10 mouse cellular contexts compared by ENCODE assay signal in genomic region chr6:54478646-54479324, GRCm38 (mm10). TPM values are rescaled to one million over a fixed set of nuclear protein-coding genes. Genes with fewer than 3 reads are reported as not detected.
A peak's percentile ranks its signal among the peaks of the same experiment; 100 is the strongest.
DNase-seq lines count a peak whose midpoint lies in the region; ATAC-seq and TF ChIP-seq lines count a peak whose summit lies in the region.
"Had no signal": no experiment of that assay in that cellular context is flagged by ENCODE, and none has a peak within 500 bp of the region (broad histone marks: within the 10 kb centered on the region; RNA-seq: fewer than 3 reads in every experiment).

No protein-coding gene starts in this region.

- DNase-seq in kidney, adult 2 months = peak; percentile 41
- DNase-seq in kidney, adult 11 months = no peak
- peak; percentile 16 for DNase-seq in R1 (ENCODE audit: low read depth, low spot score)
- DNase-seq in cerebellum, adult 9-10 months = peak; percentile 72
- peak; percentile 28 to 61 for DNase-seq in kidney, postnatal 36 days
- no peak for DNase-seq in spleen, postnatal 36 days (ENCODE audit: low spot score in 2 of 2)
- no peak for DNase-seq in thymus, postnatal 14 days
- DNase-seq: layer of hippocampus, postnatal 36 days had no signal

- ATAC-seq in activated CD4-positive, CD25-positive, alpha-beta regulatory T cell, adult 4 months = no peak

- H3K36me3 ChIP-seq in kidney, adult 2 months (ENCODE audit: control insufficient read depth, insufficient read depth, low read length) = no peaks in the 10 kb centered on the region
- H3K36me3 ChIP-seq: midbrain, embryonic 12.5 days had no signal

- H3K27ac ChIP-seq in kidney, adult 2 months (ENCODE audit: insufficient read depth, low read depth, low read length) = no peak overlapping the region
- H3K27ac ChIP-seq: midbrain, embryonic 12.5 days had no signal

- H3K4me1 ChIP-seq in kidney, adult 2 months (ENCODE audit: control insufficient read depth, insufficient read depth, low read length) = no peaks in the 10 kb centered on the region

- no peak for TF ChIP-seq POLR2A in kidney, adult 2 months (IDR thresholded peaks at IDR 0.05; ENCODE audit: low read depth, low read length)

- peak; percentile 67 for TF ChIP-seq CTCF in kidney, adult 2 months (conservative IDR thresholded peaks at IDR 0.05; ENCODE audit: insufficient read depth, insufficient read length, low read depth, low read length)

- H3K4me3 ChIP-seq in kidney, adult 2 months (ENCODE audit: insufficient read depth, low read depth, low read length) = no peak overlapping the region
- H3K4me3 ChIP-seq: midbrain, embryonic 12.5 days had no signal

- no peaks in the 10 kb centered on the region for H3K27me3 ChIP-seq in kidney, adult 2 months (replicated peaks; ENCODE audit: control insufficient read depth, insufficient read depth, low read length)
- H3K27me3 ChIP-seq: midbrain, embryonic 12.5 days had no signal

- WGBS in kidney, adult 2 months = 74% methylated on average over 5 of the region's 5 CpGs

RNA-seq across cellular contexts. Expression of gene Wipf3, which starts 49.4 kb away (rescaled TPM):
- 1.5 and 1.9 TPM in 2 replicates for polyA plus RNA-seq in kidney, adult 2 months (2012; rRNA removed)
- polyA plus RNA-seq in activated CD4-positive, CD25-positive, alpha-beta regulatory T cell, adult 4 months (2017; shearing (Covaris generic)) = not detected

Comparison
In these comparisons a context has a peak if more than half of its experiments do, and no peak if none do; other contexts are left out.
1. DNase-seq: peak in kidney, adult 2 months (single experiment), R1 (single experiment), cerebellum, adult 9-10 months (single experiment) and kidney, postnatal 36 days (2 of 2); none in kidney, adult 11 months (single experiment), spleen, postnatal 36 days (0 of 2) and thymus, postnatal 14 days (single experiment).